Mouse (Mus musculus) C2C12 (cell line): ENCODE measurements around the gene Mep1a. TPM values are rescaled to one million over a fixed set of nuclear protein-coding genes. Genes with fewer than 3 reads are reported as not detected.
"Not testable (repeated sequence)": the region's sequence is repeated elsewhere in the genome, so short reads cannot be mapped to it uniquely, and the experiment has no call there.

Experiments used
- H3K27me3 ChIP-seq: one replicate; pipeline ENCODE4 v1.6.1; 2011; ENCODE audit not compliant: control insufficient read depth, insufficient read depth, insufficient read length
- H3K36me3 ChIP-seq: one replicate; pipeline ENCODE4 v1.6.1; 2011; ENCODE audit not compliant: control insufficient read depth, insufficient read depth
- H3K4me3 ChIP-seq: one replicate; pipeline ENCODE4 v1.5.1; 2011; ENCODE audit warnings: mild to moderate bottlenecking, control low read depth; ENCODE audit not compliant: poor library complexity, insufficient read depth, severe bottlenecking
- H3K79me2 ChIP-seq: one replicate; pipeline ENCODE4 v1.6.1; 2011; ENCODE audit not compliant: control insufficient read depth, insufficient read depth
- H3K79me3 ChIP-seq: one replicate; pipeline ENCODE4 v1.6.1; 2011; ENCODE audit warnings: low read depth, control low read depth
- H3ac ChIP-seq: one replicate; pipeline ENCODE3; 2011; ENCODE audit warnings: low read depth; ENCODE audit not compliant: control insufficient read depth, insufficient read length
- CEBPB ChIP-seq: IDR thresholded peaks from one replicate; pipeline ENCODE4 v1.6.1; 2011; ENCODE audit warnings: low read depth, mild to moderate bottlenecking, control low read depth, moderate library complexity
- CTCF ChIP-seq: IDR thresholded peaks from one replicate; pipeline ENCODE4 v1.5.1; 2011; ENCODE audit not compliant: control insufficient read depth, insufficient read depth, insufficient read length
- FOSL1 ChIP-seq: IDR thresholded peaks from one replicate; pipeline ENCODE4 v1.8.0; 2011; ENCODE audit warnings: mild to moderate bottlenecking, low read length; ENCODE audit not compliant: poor library complexity, insufficient read depth, severe bottlenecking
- MAX ChIP-seq: IDR thresholded peaks from one replicate; pipeline ENCODE4 v1.6.1; 2011; ENCODE audit warnings: mild to moderate bottlenecking, control low read depth
- MYOD1 ChIP-seq: IDR thresholded peaks from one replicate; pipeline ENCODE4 v1.6.1; 2011; ENCODE audit warnings: low read depth; ENCODE audit not compliant: control insufficient read depth, insufficient read length
- MYOG ChIP-seq: IDR thresholded peaks from one replicate; pipeline ENCODE4 v1.6.1; 2011; ENCODE audit not compliant: control insufficient read depth, insufficient read length; ENCODE audit errors: extremely low read depth
- USF1 ChIP-seq: IDR thresholded peaks from one replicate; pipeline ENCODE4 v1.6.1; 2011; ENCODE audit warnings: low read depth, mild to moderate bottlenecking, control low read depth, moderate library complexity
- polyA plus RNA-seq: library from polyadenylated mRNA; unstranded; fragments of >200 nt; fragmentation: generic; extraction: Trizol; gene quantifications from one replicate; pipeline ENCODE4 v1.2.1, GENCODE M21; 2012; ENCODE audit warnings: missing spikeins

Gene Mep1a
- polyA plus RNA-seq, 1 experiment = not detected

- no peaks in the 10 kb centered on the region for H3K79me3 ChIP-seq
- no peak overlapping the region for H3K4me3 ChIP-seq
- no peaks in the 10 kb centered on the region for H3K79me2 ChIP-seq
- no peaks in the 10 kb centered on the region for H3K36me3 ChIP-seq
- H3ac ChIP-seq = no peak overlapping the region
- TF ChIP-seq MAX = no peak
- no peak for TF ChIP-seq CTCF
- TF ChIP-seq USF1 = no peak
- no peak for TF ChIP-seq MYOG
- no peak for TF ChIP-seq MYOD1
- TF ChIP-seq CEBPB = no peak
- TF ChIP-seq FOSL1 = no peak
- no peaks in the 10 kb centered on the region for H3K27me3 ChIP-seq
Observed at GRCm38 (mm10) chr17:43495502-43495901, 7.1 kb downstream of the Mep1a start.

DNA sequence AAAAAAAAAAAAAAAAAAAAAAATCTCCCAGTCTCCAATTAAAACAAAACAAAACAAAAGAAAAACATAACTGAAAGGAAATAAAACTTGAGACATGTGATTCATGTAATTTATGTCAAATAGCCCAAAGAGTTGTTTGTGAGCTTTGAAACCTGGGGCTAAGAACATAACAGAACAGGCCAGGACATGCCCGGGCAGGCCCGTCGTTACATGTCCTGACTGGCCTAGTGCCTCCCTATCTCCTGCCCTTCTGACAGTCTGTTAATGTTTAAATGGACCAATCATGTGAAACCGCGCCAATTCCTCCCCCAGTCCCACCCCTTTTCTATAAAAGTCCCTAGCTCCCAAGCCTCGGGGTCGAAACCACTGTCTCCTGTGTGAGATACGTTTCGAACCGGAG is 12.2 kb downstream of the Mep1a start:
- not testable (repeated sequence) for H3K4me3 ChIP-seq, H3ac ChIP-seq, H3K79me3 ChIP-seq, H3K27me3 ChIP-seq, H3K36me3 ChIP-seq, H3K79me2 ChIP-seq

GRCm38 (mm10) chr17:43488439-43489151 is 14.0 kb downstream of the Mep1a start:
- Histone ChIP-seq H3K4me3 (no peak overlapping the region), H3K79me3 (no peaks in the 10 kb centered on the region), H3ac (no peak overlapping the region), H3K36me3 (no peaks in the 10 kb centered on the region), H3K79me2 (no peaks in the 10 kb centered on the region), H3K27me3 (no peaks in the 10 kb centered on the region)
- TF ChIP-seq CEBPB = no peak
- TF ChIP-seq FOSL1 = no peak

DNA sequence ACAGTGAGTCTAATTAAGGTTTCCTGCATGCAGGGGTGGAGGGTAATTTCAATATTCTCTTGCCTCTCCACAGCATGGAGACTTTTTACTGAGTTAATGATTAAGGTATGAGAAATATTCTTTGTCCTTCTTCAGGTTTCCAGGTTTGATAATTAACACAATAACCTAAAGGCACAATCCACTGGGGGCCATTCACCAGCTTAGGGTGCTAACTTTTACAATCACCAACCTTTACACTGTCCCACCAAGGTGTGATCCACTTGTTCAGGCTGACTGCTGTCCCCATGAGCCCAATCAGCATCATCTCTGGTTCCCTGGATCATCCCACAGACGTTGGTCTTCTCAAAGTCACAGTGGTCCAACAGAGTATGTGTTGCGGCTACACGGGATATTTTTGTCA is 16.6 kb downstream of the Mep1a start:
- TF ChIP-seq CEBPB (no peak), MAX (no peak), CTCF (no peak), MYOD1 (no peak), FOSL1 (no peak), MYOG (no peak), USF1 (no peak)
- no peaks in the 10 kb centered on the region for H3K79me3 ChIP-seq
- no peak overlapping the region for H3ac ChIP-seq
- H3K36me3 ChIP-seq = no peaks in the 10 kb centered on the region
- no peaks in the 10 kb centered on the region for H3K79me2 ChIP-seq
- H3K4me3 ChIP-seq = no peak overlapping the region
- H3K27me3 ChIP-seq = no peaks in the 10 kb centered on the region

DNA sequence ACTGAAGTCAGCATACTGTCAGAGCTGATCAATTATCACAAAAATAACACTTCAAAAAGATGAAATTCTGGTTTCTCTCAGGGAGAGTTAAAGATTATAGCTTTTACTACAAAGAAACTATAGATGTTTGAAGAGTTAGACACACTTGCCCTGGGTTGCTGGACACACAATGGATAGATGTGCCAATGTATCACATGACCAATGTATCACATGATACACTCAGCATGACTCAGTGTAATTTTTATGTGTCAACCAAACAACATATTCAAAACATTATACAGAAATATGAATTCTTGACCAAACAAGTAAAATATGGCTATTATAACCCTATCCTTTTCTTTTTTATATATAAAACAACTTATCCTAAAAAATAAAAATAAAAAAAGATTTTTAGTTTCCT is 25.0 kb downstream of the Mep1a start:
- Histone ChIP-seq H3K4me3 (no peak overlapping the region), H3K79me3 (no peaks in the 10 kb centered on the region), H3ac (no peak overlapping the region), H3K36me3 (no peaks in the 10 kb centered on the region), H3K27me3 (no peaks in the 10 kb centered on the region), H3K79me2 (no peaks in the 10 kb centered on the region)
- no peak for TF ChIP-seq MAX
- peak; percentile 74 for TF ChIP-seq USF1
- no peak for TF ChIP-seq CTCF
- TF ChIP-seq MYOG = no peak

GRCm38 (mm10) chr17:43474775-43475174 is 27.8 kb downstream of the Mep1a start:
- no peaks in the 10 kb centered on the region for H3K27me3 ChIP-seq
- H3K36me3 ChIP-seq = no peaks in the 10 kb centered on the region
- H3ac ChIP-seq = no peak overlapping the region
- no peak overlapping the region for H3K4me3 ChIP-seq
- TF ChIP-seq FOSL1 (no peak), MAX (no peak), MYOG (no peak), USF1 (no peak), CEBPB (no peak), CTCF (no peak), MYOD1 (no peak)
- H3K79me3 ChIP-seq = no peaks in the 10 kb centered on the region
- H3K79me2 ChIP-seq = no peaks in the 10 kb centered on the region

DNA sequence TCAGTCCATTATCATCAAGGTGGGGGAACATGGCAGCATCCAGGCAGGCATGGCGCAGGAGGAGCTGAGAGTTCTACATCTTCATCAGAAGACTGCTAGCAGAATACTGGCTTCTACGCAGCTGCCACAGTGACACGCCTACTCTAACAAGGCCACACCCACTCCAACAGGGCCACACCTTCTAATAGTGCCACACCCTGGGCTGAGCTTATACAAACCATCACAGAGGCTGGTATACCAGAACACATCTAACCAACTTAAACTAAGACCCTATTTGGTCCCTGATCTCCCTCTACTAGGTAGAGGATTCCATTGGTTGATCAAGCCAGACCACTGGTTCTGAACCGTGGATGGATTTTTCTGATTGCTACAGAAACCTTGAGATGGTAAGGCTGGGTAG is 30.1 kb downstream of the Mep1a start:
- Histone ChIP-seq H3K79me2 (no peaks in the 10 kb centered on the region), H3K27me3 (no peaks in the 10 kb centered on the region), H3K4me3 (no peak overlapping the region), H3ac (no peak overlapping the region), H3K36me3 (no peaks in the 10 kb centered on the region), H3K79me3 (no peaks in the 10 kb centered on the region)
- TF ChIP-seq FOSL1 (no peak), CEBPB (no peak), MYOD1 (no peak), MYOG (no peak), USF1 (no peak), MAX (no peak), CTCF (no peak)
